Comparison of ENCODE assay signal across 7 mouse cellular contexts in the genomic region with DNA sequence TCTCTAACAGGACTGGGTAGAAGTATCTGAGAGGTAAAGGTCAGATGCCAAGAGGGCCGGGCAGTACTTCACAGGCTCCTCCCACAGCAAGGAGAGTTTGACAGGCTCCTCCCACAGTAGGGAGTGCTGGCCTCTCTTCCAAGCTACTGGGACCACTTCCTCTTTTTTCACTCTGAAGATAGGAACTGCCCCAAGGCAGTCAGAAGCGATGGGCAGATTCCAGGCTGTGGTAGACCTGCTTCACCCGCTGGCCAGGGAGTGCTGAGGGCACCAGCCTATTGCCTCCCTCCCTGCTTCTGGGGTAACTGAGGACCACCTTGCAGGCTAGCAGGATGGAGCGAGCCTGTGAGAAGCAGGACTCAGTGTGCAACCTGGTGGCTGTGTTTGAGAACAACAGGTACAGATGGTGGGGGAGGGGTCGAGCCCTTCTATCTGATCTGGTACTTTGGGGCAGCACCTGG. TPM values are rescaled to one million over a fixed set of nuclear protein-coding genes. Genes with fewer than 3 reads are reported as not detected.
DNase-seq lines count a peak whose midpoint lies in the region; ATAC-seq lines count a peak whose summit lies in the region.

TSS of gene Fgd2 (plus strand) at position 154 of the 461 bp plus-strand sequence.

- peak; percentile 83 for ATAC-seq in monocyte, adult 5-6 weeks (replicated peaks; ENCODE audit: insufficient number of reproducible peaks, low FRiP score, low TSS enrichment, poor library complexity, severe bottlenecking)
- no peak for ATAC-seq in cerebellum, adult (ENCODE audit: insufficient number of reproducible peaks, low FRiP score, low TSS enrichment)

- DNase-seq in retina, embryonic 14.5 days (ENCODE audit: low spot score), result peak; percentile 23
- DNase-seq in retina, postnatal 1 day, result no peak
- peak; percentile 33 for DNase-seq in embryo, embryonic 11 days
- DNase-seq in large intestine, adult 2 months (ENCODE audit: low read depth, low spot score), result no peak
- no peak for DNase-seq in cerebellum, adult 18-20 months

- 34% methylated on average over 5 of the region's 5 CpGs for WGBS in large intestine, adult 2 months

RNA-seq across cellular contexts. Expression of gene Fgd2, which starts in this region (rescaled TPM):
- polyA plus RNA-seq in large intestine, adult 2 months (2012; rRNA removed), result 16.6 and 25.9 TPM in 2 replicates
- total RNA-seq in monocyte, adult 5-6 weeks (2017), result 76.8 to 91.0 TPM (median 79.1 TPM) in 3 replicates

Comparison
In these comparisons a context has a peak if more than half of its experiments do, and no peak if none do; other contexts are left out.
1. DNase-seq: peak in retina, embryonic 14.5 days (single experiment) and embryo, embryonic 11 days (single experiment); none in retina, postnatal 1 day (single experiment), large intestine, adult 2 months (single experiment) and cerebellum, adult 18-20 months (0 of 2).